Mouse (Mus musculus) CD8-positive naive resting alpha-beta T cell, adult 57 days (primary cell): ENCODE measurements around the gene Enpp1. TPM values are rescaled to one million over a fixed set of nuclear protein-coding genes. Genes with fewer than 3 reads are reported as not detected.

Experiments
- total RNA-seq: library from RNA; stranded (reverse); gene quantifications from one replicate; pipeline ENCODE4 v1.2.4, GENCODE M21; 2023

Enpp1 gene
- total RNA-seq: 6.9 TPM

GRCm38 (mm10) chr10:24711480-24712366 is at the start of gene Enpp1:
TSS of gene Enpp1 (minus strand) at chr10:24712159.

GRCm38 (mm10) chr10:24595250-24596002 is 116.5 kb downstream of the Enpp1 start, which contains the start of gene Ccn2:
TSS of gene Ccn2 (plus strand) at chr10:24595442.

Other genes starting within 250 kb of the Enpp1 start
- gene Ccn2, start 116.7 kb downstream of the Enpp1 start, total RNA-seq: 1.3 TPM
- not detected for gene Enpp3, start 130.7 kb upstream of the Enpp1 start, total RNA-seq
- 38.1 TPM for gene Med23, start 157.8 kb upstream of the Enpp1 start, total RNA-seq
- gene Arg1, start 215.3 kb upstream of the Enpp1 start, total RNA-seq: not detected